Comparison of ENCODE assay signal across 18 mouse cellular contexts in the genomic region with DNA sequence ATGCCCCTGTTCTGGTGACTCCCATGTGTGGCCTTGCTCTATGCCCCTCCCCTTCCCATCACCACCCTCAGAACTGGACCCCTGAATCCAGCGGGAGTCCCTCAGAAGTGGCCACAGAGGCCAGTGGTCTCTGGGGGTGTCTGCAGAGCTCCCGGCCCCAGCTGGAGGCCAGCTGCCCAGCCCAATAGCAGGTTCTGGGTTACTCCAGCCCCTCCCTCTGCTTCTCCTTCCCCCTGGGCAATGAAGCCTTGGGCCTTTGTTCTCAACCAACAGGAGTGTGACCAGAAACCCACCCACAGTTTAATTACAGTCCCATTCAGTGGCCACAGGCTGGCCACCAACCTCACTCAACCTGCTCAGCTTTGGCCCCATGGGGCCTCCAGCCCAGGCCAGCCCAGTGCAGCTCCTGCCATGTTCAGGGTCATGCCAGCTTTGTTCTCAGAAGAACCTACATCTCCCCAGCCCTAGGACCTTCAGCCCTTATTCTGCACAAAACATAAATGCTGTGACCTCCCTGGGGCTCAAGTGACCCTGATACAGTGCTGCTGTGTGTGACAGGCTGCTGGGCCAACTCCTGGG. TPM values are rescaled to one million over a fixed set of nuclear protein-coding genes. Genes with fewer than 3 reads are reported as not detected.
DNase-seq lines count a peak whose midpoint lies in the region; ATAC-seq lines count a peak whose summit lies in the region.
"Had no signal": no experiment of that assay in that cellular context is flagged by ENCODE, and none has a peak within 500 bp of the region (broad histone marks: within the 10 kb centered on the region; RNA-seq: fewer than 3 reads in every experiment).

No protein-coding gene starts in this region.

- H3K4me2 ChIP-seq in heart, embryonic 12.5 days = no peak overlapping the region
- H3K4me2 ChIP-seq in kidney, embryonic 15.5 days = no peak overlapping the region
- H3K4me2 ChIP-seq in neural tube, embryonic 12.5 days (replicated peaks) = no peak overlapping the region
- H3K4me2 ChIP-seq: forebrain, embryonic 13.5 days; lung, embryonic 14.5 days; stomach, embryonic 15.5 days had no signal

- no peak for DNase-seq in heart, postnatal 36 days
- DNase-seq in kidney, adult 9 months = no peak
- DNase-seq in neural tube, embryonic 10.5 days (ENCODE audit: extremely low spot score, low spot score) = no peak
- peak; percentile 45 for DNase-seq in retina, embryonic 14.5 days (ENCODE audit: low spot score)
- no peak for DNase-seq in left cerebral cortex, postnatal 4 days
- DNase-seq: adrenal gland, postnatal 36 days; cerebellum, postnatal 36 days; kidney, postnatal 4 days; lung, embryonic 14.5 days; thymus, postnatal 25 days had no signal

- H3K27ac ChIP-seq in heart, embryonic 12.5 days (ENCODE audit: poor library complexity, severe bottlenecking) = 0 out of 2 replicates have a peak overlapping the region, but pooled peaks have one; percentile 48
- H3K27ac ChIP-seq in kidney, embryonic 15.5 days = peak overlapping the region; percentile 11; the same call in 1 of the 2 replicates
- no peak overlapping the region for H3K27ac ChIP-seq in neural tube, embryonic 12.5 days
- H3K27ac ChIP-seq: forebrain, embryonic 13.5 days; stomach, embryonic 15.5 days had no signal

- no peak overlapping the region for H3K9ac ChIP-seq in heart, embryonic 12.5 days
- no peak overlapping the region for H3K9ac ChIP-seq in kidney, embryonic 15.5 days
- H3K9ac ChIP-seq in neural tube, embryonic 12.5 days = no peak overlapping the region
- H3K9ac ChIP-seq: forebrain, embryonic 13.5 days; lung, embryonic 14.5 days; stomach, embryonic 15.5 days had no signal

- H3K27me3 ChIP-seq in heart, embryonic 12.5 days (replicated peaks) = no peaks in the 10 kb centered on the region; the same call in none of the 2 replicates
- 0 out of 2 replicates have a peak, but pooled peaks cover 2% of the 10 kb centered on the region for H3K27me3 ChIP-seq in kidney, embryonic 15.5 days
- H3K27me3 ChIP-seq in neural tube, embryonic 12.5 days (replicated peaks) = peaks cover 45% of the 10 kb centered on the region
- H3K27me3 ChIP-seq: stomach, embryonic 15.5 days had no signal

- no peaks in the 10 kb centered on the region for H3K36me3 ChIP-seq in heart, embryonic 12.5 days
- no peaks in the 10 kb centered on the region for H3K36me3 ChIP-seq in kidney, embryonic 15.5 days
- no peaks in the 10 kb centered on the region for H3K36me3 ChIP-seq in neural tube, embryonic 12.5 days
- H3K36me3 ChIP-seq: stomach, embryonic 15.5 days had no signal

- H3K4me3 ChIP-seq in heart, embryonic 12.5 days = no peak overlapping the region
- no peak overlapping the region for H3K4me3 ChIP-seq in kidney, embryonic 15.5 days (replicated peaks)
- no peak overlapping the region for H3K4me3 ChIP-seq in neural tube, embryonic 12.5 days
- H3K4me3 ChIP-seq: forebrain, embryonic 13.5 days; stomach, embryonic 15.5 days had no signal

- 0 out of 2 replicates have a peak, but pooled peaks cover 3% of the 10 kb centered on the region for H3K9me3 ChIP-seq in heart, embryonic 12.5 days (replicated peaks)
- H3K9me3 ChIP-seq in kidney, embryonic 15.5 days (replicated peaks) = 0 out of 2 replicates have a peak, but pooled peaks cover 3% of the 10 kb centered on the region
- H3K9me3 ChIP-seq in neural tube, embryonic 12.5 days = peaks cover 3% of the 10 kb centered on the region; the same call in 1 of the 2 replicates
- H3K9me3 ChIP-seq: forebrain, embryonic 13.5 days; stomach, embryonic 15.5 days had no signal

- intact Hi-C loops in heart, postnatal 36 days (cut with DNase I) = no loop called here
- intact Hi-C loops in left cerebral cortex, postnatal 4 days (cut with DNase I) = no loop called here

- no peak for ATAC-seq in heart, embryonic 12.5 days (ENCODE audit: insufficient number of reproducible peaks, low FRiP score)
- 0 out of 2 replicates have a peak, but pooled peaks have one; percentile 16 for ATAC-seq in kidney, embryonic 15.5 days (replicated peaks; ENCODE audit: low FRiP score)
- ATAC-seq in neural tube, embryonic 12.5 days (ENCODE audit: low FRiP score, low read depth) = 0 out of 2 replicates have a peak, but pooled peaks have one; percentile 7
- ATAC-seq: forebrain, embryonic 13.5 days had no signal

- 81% methylated on average over 2 of the region's 2 CpGs for WGBS in heart, embryonic 12.5 days
- WGBS in kidney, embryonic 15.5 days = 36% methylated on average over 2 of the region's 2 CpGs
- whole genome bisulfite sequencing in neural tube, embryonic 12.5 days = 6% methylated on average over 2 of the region's 2 CpGs

- H3K4me1 ChIP-seq in heart, embryonic 12.5 days (replicated peaks) = peaks cover 19% of the 10 kb centered on the region
- peaks cover 37% of the 10 kb centered on the region for H3K4me1 ChIP-seq in kidney, embryonic 15.5 days
- H3K4me1 ChIP-seq in neural tube, embryonic 12.5 days = peaks cover 15% of the 10 kb centered on the region

RNA-seq across cellular contexts. Expression of a gene that starts 13.1 kb away (rescaled TPM):
- 6.5 and 6.8 TPM in 2 replicates for polyA plus RNA-seq in heart, embryonic 12.5 days (2016; fragmentation: Nextera tagmentation; extraction: Ambion mirVana)
- total RNA-seq in heart, postnatal 36 days (2021) = 10 to 100 TPM; 16.3 to 22.1 TPM
- polyA plus RNA-seq in kidney, embryonic 15.5 days (2015; fragmentation: Nextera tagmentation; extraction: Ambion mirVana) = 9.9 and 10.5 TPM in 2 replicates
- 5.0 and 6.0 TPM in 2 replicates for polyA plus RNA-seq in neural tube, embryonic 12.5 days (2016; fragmentation: Nextera tagmentation; extraction: Ambion mirVana)
- total RNA-seq in left cerebral cortex, postnatal 4 days (2021) = 1 to 10 TPM; 5.3 to 6.8 TPM
- total RNA-seq: MEL had no signal

RNA-seq across cellular contexts. Expression of a gene that starts 23.9 kb away (rescaled TPM):
- 15.2 and 15.8 TPM in 2 replicates for polyA plus RNA-seq in heart, embryonic 12.5 days (2016; fragmentation: Nextera tagmentation; extraction: Ambion mirVana)
- 10 to 100 TPM; 13.5 to 13.9 TPM for total RNA-seq in heart, postnatal 36 days (2021)
- polyA plus RNA-seq in kidney, embryonic 15.5 days (2015; fragmentation: Nextera tagmentation; extraction: Ambion mirVana) = 17.6 and 19.6 TPM in 2 replicates
- 26.6 TPM in 2 replicates for polyA plus RNA-seq in neural tube, embryonic 12.5 days (2016; fragmentation: Nextera tagmentation; extraction: Ambion mirVana)
- 10 to 100 TPM; 29.3 to 31.3 TPM for total RNA-seq in left cerebral cortex, postnatal 4 days (2021)

RNA-seq across cellular contexts. Expression of a gene that starts 38.6 kb away (rescaled TPM):
- polyA plus RNA-seq in heart, embryonic 12.5 days (2016; fragmentation: Nextera tagmentation; extraction: Ambion mirVana) = 0.12 and 0.31 TPM in 2 replicates
- total RNA-seq in heart, postnatal 36 days (2021) = 10 to 100 TPM; 11.3 to 12.3 TPM
- polyA plus RNA-seq in kidney, embryonic 15.5 days (2015; fragmentation: Nextera tagmentation; extraction: Ambion mirVana) = 0.91 and 0.98 TPM in 2 replicates
- 2.4 and 2.7 TPM in 2 replicates for polyA plus RNA-seq in neural tube, embryonic 12.5 days (2016; fragmentation: Nextera tagmentation; extraction: Ambion mirVana)
- total RNA-seq in left cerebral cortex, postnatal 4 days (2021) = 1 to 10 TPM; 6.7 to 7.7 TPM

RNA-seq across cellular contexts. Expression of a gene that starts 41.4 kb away (rescaled TPM):
- polyA plus RNA-seq in heart, embryonic 12.5 days (2016; fragmentation: Nextera tagmentation; extraction: Ambion mirVana) = 0.10 and 0.13 TPM in 2 replicates
- not detected for total RNA-seq in heart, postnatal 36 days (2021)
- 0.72 and 1.1 TPM in 2 replicates for polyA plus RNA-seq in kidney, embryonic 15.5 days (2015; fragmentation: Nextera tagmentation; extraction: Ambion mirVana)
- polyA plus RNA-seq in neural tube, embryonic 12.5 days (2016; fragmentation: Nextera tagmentation; extraction: Ambion mirVana) = 8.4 and 9.3 TPM in 2 replicates
- total RNA-seq in left cerebral cortex, postnatal 4 days (2021) = 10 to 100 TPM; 20.4 to 23.9 TPM
- total RNA-seq: gastrocnemius, adult 8-10 months; megakaryocyte progenitor cell, adult 5-6 weeks; MEL had no signal
